Mouse (Mus musculus) adrenal gland, postnatal 25 days (tissue): ENCODE measurements around the gene Rbp3. TPM values are rescaled to one million over a fixed set of nuclear protein-coding genes. Genes with fewer than 3 reads are reported as not detected.

Experiments used
- DNase-seq: peaks from one replicate; pipeline ENCODE4 v3.0.0; 2021; ENCODE audit warnings: mixed read lengths
- long read RNA-seq: library from polyadenylated mRNA; stranded (forward); transcript quantifications from one replicate; pipeline ENCODE4 v2.0.0, GENCODE M21; 2021
- total RNA-seq: library from RNA; stranded (reverse); gene quantifications from 2 replicates; pipeline ENCODE4 v1.2.3, GENCODE M21; 2021

Gene Rbp3
- not detected in 2 replicates for total RNA-seq
- long read RNA-seq = 0 reads

GRCm38 (mm10) chr14:33953761-33954160 lies at the start of gene Rbp3:
Gene Rbp3 (plus strand): TSS chr14:33954003.
- no peak for DNase-seq

GRCm38 (mm10) chr14:33904851-33905250 lies 49.0 kb upstream of the Rbp3 start:
- DNase-seq = no peak

GRCm38 (mm10) chr14:33913727-33914126 lies 40.1 kb upstream of the Rbp3 start:
- DNase-seq = peak; percentile 68

GRCm38 (mm10) chr14:33914206-33914605 lies 39.6 kb upstream of the Rbp3 start:
- DNase-seq = no peak

GRCm38 (mm10) chr14:33920727-33921559 lies 32.9 kb upstream of the Rbp3 start:
- DNase-seq = no peak

GRCm38 (mm10) chr14:33922771-33923167 lies 31.0 kb upstream of the Rbp3 start:
- no peak for DNase-seq

GRCm38 (mm10) chr14:33923168-33924070 lies 30.4 kb upstream of the Rbp3 start, which contains the start of gene Gdf10:
Gene Gdf10 (plus strand): TSS chr14:33923587.
- DNase-seq = peak; percentile 36

- DNase-seq = no peak
Observed at GRCm38 (mm10) chr14:33931853-33932252, 21.9 kb upstream of the Rbp3 start.

- peak; percentile 83 for DNase-seq
Observed at GRCm38 (mm10) chr14:33932935-33933703, 20.7 kb upstream of the Rbp3 start.

GRCm38 (mm10) chr14:33933778-33934317 lies 20.0 kb upstream of the Rbp3 start:
- peak; percentile 62 for DNase-seq

GRCm38 (mm10) chr14:33939117-33939516 lies 14.7 kb upstream of the Rbp3 start:
- peak; percentile 63 for DNase-seq

- DNase-seq = no peak
Observed at GRCm38 (mm10) chr14:33940739-33941138, 13.1 kb upstream of the Rbp3 start, which contains the start of gene Gdf2. Gene Gdf2 (plus strand): TSS chr14:33941039.

- DNase-seq = peak; percentile 42
Observed at GRCm38 (mm10) chr14:33942222-33942621, 11.6 kb upstream of the Rbp3 start.

GRCm38 (mm10) chr14:33946125-33946524 lies 7.7 kb upstream of the Rbp3 start:
- no peak for DNase-seq

GRCm38 (mm10) chr14:33952233-33952981 lies 1.4 kb upstream of the Rbp3 start:
- DNase-seq = no peak

- DNase-seq = no peak
Observed at GRCm38 (mm10) chr14:33956055-33956454, 2.3 kb downstream of the Rbp3 start.

GRCm38 (mm10) chr14:33958186-33958585 lies 4.4 kb downstream of the Rbp3 start:
- DNase-seq = no peak

- no peak for DNase-seq
Observed at GRCm38 (mm10) chr14:33958841-33959240, 5.0 kb downstream of the Rbp3 start.

GRCm38 (mm10) chr14:33959341-33959740 lies 5.5 kb downstream of the Rbp3 start:
- peak; percentile 51 for DNase-seq

- DNase-seq = no peak
Observed at GRCm38 (mm10) chr14:33965675-33966074, 11.9 kb downstream of the Rbp3 start.

GRCm38 (mm10) chr14:33972679-33973078 lies 18.9 kb downstream of the Rbp3 start:
- no peak for DNase-seq
